Mouse (Mus musculus) c-Kit-positive CD71-positive TER-119-negative erythroid progenitor cells, embryonic 14.5 days (primary cell): ENCODE results near the gene Chil1.

Experiments
- DNase-seq: peaks from one replicate; pipeline ENCODE4 v3.0.0-alpha.2; 2013; ENCODE audit warnings: low read depth

Gene Chil1

DNA sequence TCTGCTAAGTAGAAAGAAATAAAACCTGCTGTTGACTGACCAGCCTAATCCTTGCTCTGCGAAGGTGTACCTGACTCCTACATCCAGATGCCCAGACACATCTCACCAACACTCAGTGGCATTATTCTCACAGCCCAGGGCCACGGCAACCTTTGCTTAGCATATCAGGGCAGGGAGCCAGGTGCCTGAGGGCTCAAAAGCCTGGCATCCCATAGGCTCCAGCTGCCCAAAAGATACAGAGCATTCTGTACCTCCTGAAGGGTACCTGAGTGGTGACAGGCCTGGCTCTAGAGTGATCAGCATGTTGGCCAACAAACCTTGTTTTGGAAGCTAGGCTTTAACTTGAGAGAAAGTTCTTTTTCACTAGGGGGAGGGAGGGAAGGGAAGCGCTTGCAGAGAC is 49.3 kb downstream of the Chil1 start:
- DNase-seq = no peak

GRCm38 (mm10) chr1:134231681-134232080 is 49.7 kb downstream of the Chil1 start:
- no peak for DNase-seq

DNA sequence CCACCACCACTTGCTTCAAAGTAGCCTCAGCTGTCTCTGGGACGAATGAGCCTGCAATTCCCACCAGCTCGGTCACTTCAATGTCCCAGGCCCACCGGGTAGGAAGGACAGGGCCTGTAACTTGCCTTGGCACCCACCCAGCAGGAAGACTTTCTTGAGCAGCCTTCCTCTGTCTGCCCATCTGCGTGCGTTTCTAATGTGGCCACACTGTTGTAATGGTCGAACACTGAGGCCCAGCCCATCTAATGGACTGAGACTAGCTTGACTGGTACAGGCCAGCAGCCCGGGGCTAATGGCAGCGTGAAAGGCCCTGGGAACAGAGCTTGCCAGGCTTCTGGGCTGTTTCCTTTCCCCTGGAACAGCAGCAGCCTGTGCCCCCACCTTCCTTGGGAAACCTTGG is 50.4 kb downstream of the Chil1 start:
- no peak for DNase-seq

GRCm38 (mm10) chr1:134232778-134233531 is 51.0 kb downstream of the Chil1 start:
- no peak for DNase-seq

- DNase-seq = no peak
Observed at GRCm38 (mm10) chr1:134233681-134234454, 51.9 kb downstream of the Chil1 start.

GRCm38 (mm10) chr1:134234455-134235390 is 52.7 kb downstream of the Chil1 start:
- DNase-seq = no peak

- DNase-seq = no peak
Observed at GRCm38 (mm10) chr1:134235391-134235921, 53.5 kb downstream of the Chil1 start, which contains the start of gene Adora1. Gene Adora1 (minus strand): TSS chr1:134235431.

- DNase-seq = no peak
Observed at GRCm38 (mm10) chr1:134236142-134236541, 54.2 kb downstream of the Chil1 start.

DNA sequence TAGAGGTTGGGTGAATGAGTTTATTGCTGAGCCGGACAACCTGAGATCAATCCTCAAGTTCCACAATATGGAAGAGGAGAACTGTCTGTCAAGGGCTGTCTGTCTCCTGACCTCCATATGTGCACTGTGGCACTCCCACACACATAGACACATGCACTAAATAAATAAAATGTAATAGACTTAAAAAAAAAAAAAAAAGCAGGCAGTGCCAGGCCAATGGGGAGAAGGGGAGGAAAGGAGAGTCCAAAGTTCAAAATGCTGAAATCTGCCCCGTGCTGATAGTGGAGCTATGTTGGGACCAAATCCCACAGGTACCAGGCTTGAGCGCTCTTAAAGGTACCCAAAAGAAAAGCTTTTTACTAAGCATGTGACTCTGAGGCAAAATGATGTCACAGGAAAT is 55.5 kb downstream of the Chil1 start:
- DNase-seq = no peak
